Mouse (Mus musculus) yolk sac, embryonic 10.5 days (tissue): ENCODE data around the gene Kdm4d.
"Not testable (repeated sequence)": the region's sequence is repeated elsewhere in the genome, so short reads cannot be mapped to it uniquely, and the experiment has no call there.

Experiments used
- DNase-seq: peaks from one replicate; pipeline ENCODE4 v3.0.0-alpha.2; 2017; ENCODE audit warnings: low spot score

Gene Kdm4d

DNA sequence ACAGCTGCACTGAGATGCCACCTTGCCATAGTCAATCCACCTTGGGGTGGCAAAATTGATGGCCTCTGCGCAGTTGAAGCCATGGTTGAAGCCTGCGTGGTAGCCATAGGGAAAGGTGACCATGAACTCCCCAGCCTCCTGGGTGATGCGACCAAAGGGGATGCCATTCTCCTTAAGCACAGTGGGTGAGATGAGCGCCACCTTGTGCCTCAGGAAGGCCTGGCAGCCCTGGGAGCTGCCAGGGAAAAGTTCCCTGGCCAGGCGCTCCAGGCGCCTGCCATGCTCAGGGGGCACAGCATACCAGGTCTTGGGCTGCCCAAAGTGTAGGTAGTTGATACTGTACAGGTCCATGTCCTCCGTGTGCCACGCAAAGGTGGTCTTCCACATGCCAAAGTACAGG, 49.2 kb downstream of the Kdm4d start:
- not testable (repeated sequence) for DNase-seq

DNA sequence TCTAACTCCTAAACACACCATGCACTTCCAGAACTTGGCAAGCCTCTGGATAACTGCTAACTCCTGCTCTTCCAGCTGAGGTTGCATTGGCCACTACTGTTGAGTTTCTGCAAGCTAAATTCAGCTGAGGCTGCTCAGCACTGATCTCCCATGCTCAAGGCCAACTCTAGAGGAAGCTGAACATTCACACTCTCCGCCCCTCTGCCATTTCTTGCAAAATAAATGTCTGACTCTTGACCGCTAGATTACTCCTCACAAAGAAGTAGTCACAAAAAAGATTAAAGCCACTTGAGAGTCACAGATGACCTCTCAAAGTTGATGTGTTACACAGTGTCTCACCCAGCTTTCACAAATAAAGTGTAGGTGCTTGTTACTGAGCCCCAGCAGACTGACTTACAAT, 53.2 kb downstream of the Kdm4d start:
- DNase-seq = not testable (repeated sequence)

DNA sequence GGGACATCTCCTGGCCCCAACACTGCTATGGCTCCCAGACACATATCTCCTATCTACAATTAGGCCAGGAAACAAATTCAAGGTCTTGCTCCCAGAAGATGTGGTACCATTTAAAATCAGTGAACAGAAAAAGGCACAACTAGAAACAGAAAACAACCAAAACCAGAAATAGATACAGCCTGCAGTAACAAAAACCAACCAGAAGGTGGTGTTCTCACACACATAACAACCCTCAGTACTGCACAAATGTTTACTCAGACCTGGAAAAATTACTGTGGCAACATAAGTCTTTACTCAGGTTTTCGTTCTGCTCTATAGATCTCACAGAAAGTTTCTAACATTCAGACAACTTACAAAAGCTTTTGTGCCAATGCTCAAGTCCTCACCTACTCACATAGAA, 59.9 kb downstream of the Kdm4d start:
- no peak for DNase-seq

DNA sequence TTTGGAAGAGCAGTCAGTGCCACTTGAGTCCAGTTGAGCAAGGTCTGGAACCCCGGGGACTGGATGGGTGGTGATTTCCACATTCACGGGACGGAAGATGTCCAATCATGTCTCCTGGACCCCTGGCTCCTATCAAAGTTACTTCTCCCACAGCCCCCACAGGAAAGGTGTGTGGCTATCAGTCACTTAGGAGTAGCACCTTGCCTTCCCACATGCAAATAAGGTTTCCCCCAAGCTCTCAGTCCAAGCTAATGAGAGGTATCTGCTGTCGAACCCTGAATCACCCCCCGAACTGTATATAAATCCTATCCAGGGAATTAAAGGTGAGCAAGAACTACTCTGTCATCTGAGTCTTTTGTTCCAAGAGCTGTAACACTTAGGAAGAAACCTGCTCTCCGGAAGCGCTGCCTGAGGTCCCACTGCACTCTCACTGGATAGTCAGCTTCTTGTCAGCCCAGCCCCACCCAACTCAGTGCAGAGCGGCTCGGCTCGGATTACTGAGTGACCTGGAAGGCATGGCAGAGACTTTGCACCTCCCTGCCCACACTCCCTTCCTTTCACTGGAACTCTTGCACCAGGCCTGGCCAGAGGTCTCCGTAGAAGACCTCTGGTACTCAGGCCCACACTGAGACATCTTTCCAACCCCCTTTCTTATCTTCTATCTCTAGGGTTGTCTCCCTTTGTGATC, 66.9 kb downstream of the Kdm4d start:
- DNase-seq = peak; percentile 66
